Mouse (Mus musculus) C2C12 (cell line): Measurements from ENCODE around the gene Pik3r6.

Source experiments
- CTCF ChIP-seq: IDR thresholded peaks from one replicate; pipeline ENCODE4 v1.5.1; 2011; ENCODE audit not compliant: control insufficient read depth, insufficient read depth, insufficient read length
- MAX ChIP-seq: IDR thresholded peaks from one replicate; pipeline ENCODE4 v1.6.1; 2011; ENCODE audit warnings: mild to moderate bottlenecking, control low read depth
- MYOG ChIP-seq: IDR thresholded peaks from one replicate; pipeline ENCODE4 v1.6.1; 2011; ENCODE audit not compliant: control insufficient read depth, insufficient read length; ENCODE audit errors: extremely low read depth
- USF1 ChIP-seq: IDR thresholded peaks from one replicate; pipeline ENCODE4 v1.6.1; 2011; ENCODE audit warnings: low read depth, mild to moderate bottlenecking, control low read depth, moderate library complexity

DNA sequence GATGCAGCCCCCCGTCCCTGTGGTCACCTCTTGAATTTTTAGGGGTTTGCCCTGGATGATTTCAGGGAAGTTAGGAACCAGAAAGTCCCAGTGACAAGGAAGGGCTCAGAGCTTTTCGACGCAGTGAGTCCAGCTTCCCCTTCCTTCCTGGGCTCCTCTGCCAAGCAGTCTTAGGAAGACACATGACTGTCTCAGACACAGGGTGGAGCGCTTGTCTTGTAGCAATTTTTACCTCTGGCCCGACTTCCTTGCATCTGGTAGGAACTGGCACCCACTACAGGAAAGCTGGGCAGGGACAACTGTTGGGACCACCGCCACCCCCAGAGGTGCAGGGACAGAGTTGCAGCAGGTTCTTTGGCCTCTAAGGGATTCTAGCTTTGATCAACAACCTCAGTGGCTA is 28.2 kb upstream of the Pik3r6 start:
- no peak for TF ChIP-seq CTCF
- TF ChIP-seq MYOG = no peak
- no peak for TF ChIP-seq USF1
- TF ChIP-seq MAX = no peak
